Mouse (Mus musculus): ENCODE results near the gene Lgals2.
"Not testable (repeated sequence)": the region's sequence is repeated elsewhere in the genome, so short reads cannot be mapped to it uniquely, and the experiment has no call there.

Gene Lgals2

GRCm38 (mm10) chr15:78873803-78874435, 18.6 kb upstream of the Lgals2 start:
- DNase-seq, result no peak

DNA sequence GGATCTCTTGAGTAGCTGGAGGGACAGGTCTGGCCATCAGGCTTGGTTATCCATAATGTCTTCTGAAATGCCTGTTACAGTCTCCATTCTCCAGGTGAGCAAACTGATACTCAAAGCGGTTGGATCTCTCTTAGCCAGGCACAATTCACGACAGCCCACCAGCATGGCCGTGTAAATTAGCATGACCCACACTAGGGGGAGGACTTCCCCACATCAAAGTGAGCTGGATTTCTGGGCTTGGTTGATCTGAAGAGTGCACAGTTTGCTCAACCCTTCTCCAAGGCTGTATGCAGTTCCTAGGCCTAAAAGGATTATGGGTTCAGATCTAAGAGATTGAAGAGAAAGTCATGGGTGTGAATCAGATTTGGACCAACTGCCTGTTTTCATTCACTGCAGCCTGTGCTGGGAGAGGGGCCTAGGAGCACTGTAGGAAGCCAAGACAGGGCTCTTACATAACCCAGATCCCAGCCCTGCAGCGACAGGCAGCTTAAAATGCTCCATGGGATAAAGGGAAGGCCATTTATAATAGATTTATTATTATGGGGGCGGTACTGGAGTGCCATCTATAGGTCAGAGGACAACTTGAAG, 16.8 kb upstream of the Lgals2 start:
- no peak for DNase-seq

GRCm38 (mm10) chr15:78869775-78870174, 14.4 kb upstream of the Lgals2 start:
- peak; percentile 57 to 75 for DNase-seq

- DNase-seq, result no peak
Measured at GRCm38 (mm10) chr15:78868826-78869233, 13.5 kb upstream of the Lgals2 start.

GRCm38 (mm10) chr15:78868398-78868797, 13.1 kb upstream of the Lgals2 start:
- DNase-seq, result peak; percentile 68 to 72

DNA sequence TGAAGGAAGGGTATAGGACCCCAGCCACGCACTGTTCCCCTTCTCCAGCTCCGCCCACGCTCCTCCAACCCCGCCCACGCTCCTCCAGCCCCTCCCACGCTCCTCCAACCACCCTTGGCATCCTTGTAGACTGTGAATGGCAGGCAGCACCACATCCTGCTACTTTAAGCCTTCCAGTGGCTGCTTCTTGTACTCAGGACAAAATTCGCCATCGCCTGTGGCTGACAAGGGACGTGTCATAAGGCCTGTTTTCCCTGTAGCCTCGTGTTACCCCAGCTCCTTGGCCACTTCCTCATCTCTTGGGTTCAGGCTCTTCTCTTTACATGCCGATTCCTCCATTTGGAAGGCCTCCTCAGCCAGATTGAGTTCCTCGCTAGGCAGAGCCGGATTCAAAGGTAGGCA, 8.5 kb upstream of the Lgals2 start:
- peak in 1 of 2 experiments; percentile 48 for DNase-seq

- no peak for DNase-seq
Measured at GRCm38 (mm10) chr15:78863154-78863553, 7.8 kb upstream of the Lgals2 start.

GRCm38 (mm10) chr15:78862280-78862679, 7.0 kb upstream of the Lgals2 start:
- no peak for DNase-seq

GRCm38 (mm10) chr15:78859714-78860113, 4.4 kb upstream of the Lgals2 start:
- peak in 1 of 2 experiments; percentile 62 for DNase-seq

DNA sequence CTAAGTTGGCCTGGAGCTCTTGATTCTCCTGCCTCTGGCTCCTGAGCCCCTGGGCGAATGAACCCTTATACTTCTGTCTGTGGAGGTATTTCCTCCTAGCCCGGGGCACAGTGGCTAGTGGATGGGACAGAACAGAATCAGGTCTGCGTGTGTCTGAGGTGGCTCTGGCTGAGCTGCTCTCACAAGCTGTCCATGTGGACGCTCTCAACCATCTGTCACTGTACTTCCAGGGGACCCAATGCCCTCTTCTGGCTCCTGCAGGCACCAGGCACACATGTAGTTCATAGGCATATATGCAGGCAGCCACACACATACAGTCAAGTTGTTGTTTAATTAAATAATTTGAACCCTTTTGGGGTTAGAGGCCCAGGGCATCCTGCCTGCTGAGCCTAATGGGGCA, 4.0 kb upstream of the Lgals2 start:
- DNase-seq, result no peak

- DNase-seq, result no peak
Measured at GRCm38 (mm10) chr15:78857009-78857408, 1.7 kb upstream of the Lgals2 start.

GRCm38 (mm10) chr15:78851505-78852153, 3.7 kb downstream of the Lgals2 start:
- DNase-seq, result peak; percentile 94 to 97

DNA sequence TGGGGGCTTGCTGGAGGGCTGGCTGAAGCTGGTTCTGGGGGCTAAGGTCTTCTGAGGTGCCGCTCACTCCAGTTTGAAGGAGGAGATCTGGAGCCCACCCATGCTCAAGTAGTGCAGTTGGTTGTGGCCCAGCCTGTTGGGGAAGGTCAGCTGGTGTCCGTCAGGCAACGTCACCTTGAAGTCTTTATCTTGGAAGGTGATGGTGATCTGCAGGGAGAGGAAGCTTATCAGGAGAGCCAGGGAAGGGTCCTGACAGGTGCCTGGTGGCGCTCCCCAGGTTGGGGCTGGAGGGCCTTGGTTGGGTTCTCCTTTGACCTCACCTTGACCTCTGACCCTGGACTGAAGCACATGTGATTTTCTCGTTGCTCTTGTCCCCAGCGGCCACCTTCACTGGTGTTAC, 4.4 kb downstream of the Lgals2 start:
- DNase-seq, result no peak

DNA sequence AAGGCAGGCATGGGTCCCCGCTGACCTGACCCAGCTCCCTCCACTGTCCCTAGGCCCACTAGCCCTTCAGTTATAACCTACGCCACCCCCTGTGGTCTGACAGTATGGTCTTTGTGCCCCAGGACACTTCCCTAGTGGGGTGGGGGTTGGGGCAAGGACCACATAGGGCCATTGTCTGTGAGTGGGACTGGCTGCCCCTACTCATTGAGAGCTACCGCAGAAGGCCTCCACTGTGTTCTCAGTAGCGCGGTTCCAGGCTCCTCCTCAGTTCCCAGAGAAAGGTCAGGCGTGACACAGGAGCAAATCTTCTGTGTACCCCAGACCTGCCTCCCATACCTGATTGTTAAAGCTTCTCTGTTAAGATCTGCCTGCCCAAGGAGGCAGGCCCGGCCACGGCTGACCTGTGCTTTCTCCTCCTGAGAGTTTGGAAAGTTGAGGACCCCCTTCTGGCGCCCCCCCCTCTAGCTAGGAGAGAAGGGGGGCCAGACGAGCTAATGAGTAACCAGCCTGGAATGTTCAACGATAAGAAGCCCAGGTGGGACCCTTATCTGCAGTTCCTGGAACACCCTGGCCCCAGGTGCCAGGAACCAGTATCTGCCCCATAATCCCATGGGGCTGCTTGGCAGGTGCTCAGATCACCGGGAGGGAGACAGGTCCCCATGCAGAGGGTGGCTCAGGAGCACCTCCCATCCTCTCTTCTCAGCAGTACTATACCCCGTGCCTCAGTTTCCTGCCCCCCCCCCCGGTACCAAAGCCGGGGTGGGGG, 5.1 kb downstream of the Lgals2 start:
- DNase-seq, result no peak

DNA sequence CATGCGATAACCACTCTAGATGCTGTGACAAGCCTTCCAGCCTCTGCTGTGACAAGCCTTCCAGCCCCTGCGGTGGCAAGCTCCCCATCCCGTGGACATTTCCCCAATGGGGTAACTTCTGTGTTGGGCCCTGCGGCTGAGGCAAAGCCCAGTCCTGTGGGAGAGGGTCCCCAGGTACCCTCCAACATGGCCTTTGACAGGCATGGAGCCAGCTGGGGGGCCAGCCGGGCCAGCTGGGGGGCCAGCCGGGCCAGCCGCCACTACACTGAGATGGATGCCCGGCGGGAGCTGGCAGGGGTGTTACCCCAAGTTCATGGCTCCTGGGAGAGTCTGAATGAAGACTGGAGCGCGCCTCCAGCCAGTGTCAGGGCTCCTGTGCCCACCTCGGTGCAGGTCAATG, 5.8 kb downstream of the Lgals2 start:
- DNase-seq, result no peak

GRCm38 (mm10) chr15:78848467-78848866, 6.9 kb downstream of the Lgals2 start:
- DNase-seq, result peak; percentile 91 to 95

DNA sequence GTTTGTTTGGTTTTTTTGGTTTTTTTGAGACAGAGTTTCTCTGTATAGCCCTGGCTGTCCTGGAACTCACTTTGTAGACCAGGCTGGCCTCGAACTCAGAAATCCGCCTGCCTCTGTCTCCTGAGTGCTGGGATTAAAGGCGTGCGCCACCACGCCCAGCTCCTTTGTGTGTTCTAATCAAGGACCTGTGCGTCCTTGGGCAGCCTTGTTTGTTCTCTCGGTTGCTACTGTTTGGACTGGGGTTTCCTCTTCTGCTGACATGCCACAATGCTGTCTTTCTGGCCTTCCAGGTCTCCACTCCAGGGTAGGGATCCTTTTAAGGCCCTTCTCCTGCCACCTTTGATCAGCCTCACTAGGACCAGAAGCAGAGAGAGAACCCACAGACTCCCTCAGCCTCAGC, 8.5 kb downstream of the Lgals2 start:
- DNase-seq, result not testable (repeated sequence)

DNA sequence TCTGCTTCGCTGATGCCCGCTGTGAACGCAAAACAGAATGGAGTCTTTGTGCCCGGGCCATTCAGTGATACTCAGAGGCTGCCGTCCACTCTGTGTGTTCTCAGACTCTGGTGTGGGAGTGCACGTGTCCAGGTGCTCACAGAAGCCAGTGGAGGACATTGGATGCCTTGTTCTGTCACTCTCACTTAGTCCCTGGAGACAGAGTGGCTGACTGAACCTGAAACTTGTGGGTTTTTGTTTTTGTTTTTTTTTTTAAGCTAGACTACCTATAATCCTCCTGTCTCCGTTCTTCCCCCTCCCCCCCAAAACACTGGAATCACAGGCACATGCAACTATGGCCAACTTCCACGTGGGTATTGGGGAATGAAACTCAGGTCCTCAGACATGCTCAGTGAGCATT, 9.0 kb downstream of the Lgals2 start:
- DNase-seq, result no peak

- DNase-seq, result peak; percentile 54 to 68
Measured at GRCm38 (mm10) chr15:78845867-78846266, 9.5 kb downstream of the Lgals2 start.

- peak; percentile 62 to 68 for DNase-seq
Measured at GRCm38 (mm10) chr15:78845321-78845720, 10.0 kb downstream of the Lgals2 start.

DNA sequence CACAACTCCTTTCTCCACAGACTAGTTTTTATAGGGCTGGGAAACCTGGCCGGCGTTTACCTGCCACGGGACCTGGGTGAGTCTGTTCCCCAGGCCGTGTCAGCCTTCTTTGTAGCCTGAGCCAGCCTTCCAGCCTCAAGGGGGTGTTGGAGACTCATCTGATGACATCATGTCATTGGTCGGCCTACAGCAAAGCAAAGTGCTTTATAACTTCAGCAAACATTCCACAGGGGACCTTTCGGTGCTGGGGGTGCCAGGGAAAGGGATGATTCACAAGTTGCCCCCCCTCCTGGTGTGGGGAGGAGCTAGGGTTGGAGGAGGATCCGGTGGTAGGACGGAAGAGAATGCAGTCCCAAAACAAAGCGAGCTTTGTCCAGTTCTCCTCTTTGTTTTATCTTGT, 10.5 kb downstream of the Lgals2 start:
- peak; percentile 79 for DNase-seq

- DNase-seq, result peak in 1 of 2 experiments; percentile 54
Measured at GRCm38 (mm10) chr15:78843581-78844469, 11.5 kb downstream of the Lgals2 start.

All from kidney, postnatal 36 days (tissue).